In the genomic region with DNA sequence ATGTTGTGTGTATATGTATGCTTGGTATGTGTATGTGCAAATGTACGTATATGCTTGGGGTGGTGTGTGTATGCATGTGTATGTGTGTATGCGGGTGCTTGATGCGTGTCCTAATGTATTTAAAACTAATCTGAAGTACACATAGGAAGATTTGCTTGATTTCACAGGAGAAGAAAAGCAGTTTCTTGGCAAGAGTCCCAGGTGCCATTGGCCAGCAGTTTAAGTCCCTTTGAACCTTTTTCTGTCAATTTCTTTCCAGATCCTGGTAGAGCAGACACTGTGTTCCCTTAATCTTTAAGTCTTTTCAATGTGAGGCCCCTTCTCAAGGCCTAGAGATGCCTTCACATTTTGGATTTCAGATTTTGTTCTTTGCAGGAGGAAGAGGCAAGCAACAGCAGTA, we compare ENCODE assay signal across 13 mouse cellular contexts.
"Had no signal": no experiment of that assay in that cellular context is flagged by ENCODE, and none has a peak within 500 bp of the region (broad histone marks: within the 10 kb centered on the region; RNA-seq: fewer than 3 reads in every experiment).

No protein-coding gene starts in this region.

- H3K9me3 ChIP-seq: limb, embryonic 12.5 days; neural tube, embryonic 15.5 days had no signal

- H3K27ac ChIP-seq: kidney, postnatal 0 days; layer of hippocampus, adult 2 months; limb, embryonic 12.5 days; liver, embryonic 14.5 days; macrophage; neural tube, embryonic 15.5 days; stomach, postnatal 0 days had no signal

- H3K4me3 ChIP-seq: layer of hippocampus, adult 2 months; limb, embryonic 12.5 days; neural tube, embryonic 15.5 days had no signal

- H3K4me1 ChIP-seq: megakaryocyte, embryonic 14.5 days; neural tube, embryonic 15.5 days had no signal

- H3K4me2 ChIP-seq: limb, embryonic 12.5 days; neural tube, embryonic 15.5 days had no signal

- H3K36me3 ChIP-seq: limb, embryonic 12.5 days; neural tube, embryonic 15.5 days had no signal

- H3K27me3 ChIP-seq: limb, embryonic 12.5 days; neural tube, embryonic 15.5 days had no signal

- H3K9ac ChIP-seq: limb, embryonic 12.5 days; liver, embryonic 14.5 days; neural tube, embryonic 15.5 days had no signal

- DNase-seq: kidney, adult 11 months; kidney, adult 9 months; liver; lung, adult 2 months; lung, postnatal 10 days had no signal
